Mouse (Mus musculus) olfactory bulb, adult 2 months (tissue): ENCODE results near the gene Tctn1. TPM values are rescaled to one million over a fixed set of nuclear protein-coding genes. Genes with fewer than 3 reads are reported as not detected.

Source experiments
- H3K27ac ChIP-seq: fragments of 200-500 bp; 2 replicates; pipeline ENCODE4 v1.5.1; 2012; ENCODE audit warnings: low read depth, low read length; ENCODE audit not compliant: insufficient read depth
- H3K4me1 ChIP-seq: fragments of 200-500 bp; 2 replicates; pipeline ENCODE4 v1.6.1; 2012; ENCODE audit warnings: low read length; ENCODE audit not compliant: control insufficient read depth, insufficient read depth
- H3K4me3 ChIP-seq: fragments of 200-500 bp; 2 replicates; pipeline ENCODE4 v1.5.1; 2012; ENCODE audit warnings: mild to moderate bottlenecking, low read depth, low read length, moderate library complexity; ENCODE audit not compliant: insufficient read depth
- CTCF ChIP-seq: fragments of 200-500 bp; IDR thresholded peaks from 2 replicates; pipeline ENCODE4 v1.5.1; 2012; ENCODE audit warnings: low read depth, mild to moderate bottlenecking, low read length, moderate library complexity; ENCODE audit not compliant: insufficient read depth
- POLR2A ChIP-seq: fragments of 200-500 bp; IDR thresholded peaks from 2 replicates; pipeline ENCODE4 v1.6.1; 2012; ENCODE audit warnings: mild to moderate bottlenecking, low read depth, low read length, moderate library complexity; ENCODE audit not compliant: insufficient read depth
- WGBS: fragments of 180-500 bp; shearing (Covaris S2); methylation state at CpG from one replicate; pipeline ENCODE4 v1.1.7; 2018; 5-methylcytosine and 5-hydroxymethylcytosine counted together
- polyA plus RNA-seq: library from polyadenylated mRNA; stranded (reverse); fragments of >200 nt; gene quantifications from 2 replicates; pipeline ENCODE4 v1.2.4, GENCODE M21; 2012; ENCODE audit warnings: low replicate concordance; ENCODE audit not compliant: missing spikeins, insufficient read depth, insufficient read length

Tctn1 gene
- polyA plus RNA-seq, 1 experiment: not detected

DNA sequence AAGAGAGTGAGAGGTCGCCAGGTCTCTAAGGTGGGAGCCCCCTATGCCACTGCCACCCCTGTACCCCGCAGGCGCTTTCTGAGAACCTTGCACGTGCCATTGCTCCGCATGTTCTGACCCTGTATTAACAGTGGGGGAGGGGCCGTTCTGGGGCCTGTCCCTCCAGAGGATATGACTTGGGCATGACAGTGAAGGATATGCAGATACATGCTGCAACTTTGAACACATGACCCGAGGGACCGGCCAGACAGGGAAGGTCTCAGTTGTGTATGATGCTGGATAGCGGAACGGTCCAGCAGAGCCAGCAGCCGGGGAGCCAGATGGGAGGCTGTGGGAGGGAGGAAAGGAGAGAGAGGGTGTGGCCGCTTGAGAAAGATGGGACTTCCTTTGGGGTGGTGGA lies 30.6 kb downstream of the Tctn1 start:
- peaks cover 71% of the 10 kb centered on the region for H3K4me1 ChIP-seq
- TF ChIP-seq CTCF (no peak), POLR2A (no peak)
- peak overlapping the region; percentile 81 for H3K27ac ChIP-seq
- no peak overlapping the region for H3K4me3 ChIP-seq
- 73% methylated on average over 12 of the region's 12 CpGs for WGBS

DNA sequence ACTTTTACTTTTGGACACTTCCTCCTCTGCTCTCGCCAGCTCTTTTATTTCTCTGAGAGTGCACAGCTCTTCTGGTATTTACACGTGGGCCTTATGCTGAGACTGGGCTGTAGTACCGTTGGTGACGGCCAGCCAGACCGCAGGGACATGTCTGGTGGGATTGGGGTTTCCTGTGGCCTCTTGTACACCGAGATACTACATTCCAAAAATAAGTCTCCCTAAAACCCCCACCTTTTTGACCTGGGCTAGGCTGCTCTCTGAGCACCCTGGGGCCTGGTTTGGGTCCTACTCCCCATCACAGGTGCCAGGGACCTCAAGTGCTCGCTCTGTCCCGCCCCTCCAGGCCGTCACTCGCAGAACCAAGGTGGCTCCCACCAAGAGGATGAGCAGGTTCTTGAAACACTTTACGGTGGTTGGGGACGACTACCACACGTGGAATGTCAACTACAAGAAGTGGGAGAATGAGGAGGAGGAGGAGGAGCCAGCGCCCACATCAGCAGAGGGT lies 31.1 kb downstream of the Tctn1 start:
- WGBS: 70% methylated on average over 14 of the region's 14 CpGs

DNA sequence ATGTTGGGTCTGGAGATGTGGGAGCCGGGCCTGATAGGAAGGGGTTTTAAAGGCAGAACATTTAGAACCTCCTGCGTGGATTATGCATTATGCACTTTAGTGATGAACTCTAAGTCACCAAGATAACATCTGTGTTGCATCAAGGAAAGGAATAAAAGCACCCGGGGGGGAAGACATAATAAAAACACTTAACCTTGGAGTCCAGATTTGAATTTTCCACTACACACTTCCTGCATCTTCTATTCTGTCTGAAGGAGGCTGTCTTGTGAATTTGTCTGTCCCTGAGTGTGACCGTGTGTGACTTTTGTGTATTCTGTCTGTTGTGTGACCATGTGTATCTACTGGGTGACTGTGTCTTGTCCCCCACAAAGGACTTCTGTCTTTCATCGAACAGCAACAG lies 32.3 kb downstream of the Tctn1 start:
- TF ChIP-seq POLR2A (no peak), CTCF (no peak)
- H3K27ac ChIP-seq: peak overlapping the region; percentile 81
- H3K4me3 ChIP-seq: no peak overlapping the region
- 78% methylated on average over 5 of the region's 5 CpGs for WGBS
- peaks cover 58% of the 10 kb centered on the region for H3K4me1 ChIP-seq

More for the DNA sequence above, 31.1 kb downstream of the Tctn1 start:
- Histone ChIP-seq H3K4me1 (peaks cover 65% of the 10 kb centered on the region), H3K4me3 (no peak overlapping the region), H3K27ac (peak overlapping the region; percentile 81)
- TF ChIP-seq CTCF (no peak), POLR2A (no peak)

DNA sequence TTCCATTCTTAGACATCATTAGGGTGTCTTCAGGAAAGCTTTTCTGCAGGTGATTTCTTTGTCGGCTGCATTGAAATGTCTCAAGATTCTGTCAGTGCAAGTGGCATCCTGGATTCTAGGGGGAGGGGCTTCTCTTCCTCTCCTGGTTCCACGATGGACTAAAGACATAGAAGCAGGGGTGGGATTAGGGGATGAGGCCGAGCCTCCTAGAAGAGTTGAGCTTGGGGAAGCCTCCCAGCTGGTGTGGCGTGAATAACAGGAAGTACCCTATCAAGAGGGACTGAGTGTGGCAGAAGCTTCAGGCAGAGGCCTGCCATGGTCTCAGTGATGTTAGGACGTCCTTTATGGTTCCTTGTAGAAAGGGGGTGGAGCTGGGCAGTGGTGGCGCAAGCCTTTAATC lies 32.8 kb downstream of the Tctn1 start:
- TF ChIP-seq CTCF: no peak
- TF ChIP-seq POLR2A: no peak
- WGBS: 67% methylated on average over 6 of the region's 6 CpGs
- peaks cover 53% of the 10 kb centered on the region for H3K4me1 ChIP-seq

DNA sequence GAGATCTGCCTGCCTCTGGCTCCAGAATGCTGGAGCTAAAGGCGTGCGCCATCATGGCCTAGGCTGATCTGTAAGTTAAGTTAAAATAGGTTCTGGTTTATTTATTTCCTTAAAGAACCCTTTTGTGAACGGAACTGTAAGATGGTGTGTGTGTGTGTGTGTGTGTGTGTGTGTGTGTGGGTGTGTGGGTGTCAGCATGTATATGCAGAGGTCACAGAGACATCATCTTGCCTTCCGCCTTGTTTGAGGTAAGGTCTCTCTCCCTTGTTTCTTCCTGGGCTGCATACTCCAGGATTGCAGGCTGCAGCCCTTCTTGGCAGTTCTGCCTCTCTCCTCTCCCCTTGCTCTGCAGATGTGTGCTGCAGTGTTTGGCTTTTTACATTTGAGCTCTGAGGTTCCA lies 33.4 kb downstream of the Tctn1 start:
- H3K4me3 ChIP-seq: no peak overlapping the region
- peak overlapping the region; percentile 61 for H3K27ac ChIP-seq
- WGBS: 57% methylated on average over 4 of the region's 4 CpGs
- H3K4me1 ChIP-seq: peaks cover 53% of the 10 kb centered on the region
- no peak for TF ChIP-seq POLR2A
- TF ChIP-seq CTCF: no peak

More for the DNA sequence above, 32.8 kb downstream of the Tctn1 start:
- Histone ChIP-seq H3K4me3 (no peak overlapping the region), H3K27ac (peak overlapping the region; percentile 56; the same call in 1 of the 2 replicates)

DNA sequence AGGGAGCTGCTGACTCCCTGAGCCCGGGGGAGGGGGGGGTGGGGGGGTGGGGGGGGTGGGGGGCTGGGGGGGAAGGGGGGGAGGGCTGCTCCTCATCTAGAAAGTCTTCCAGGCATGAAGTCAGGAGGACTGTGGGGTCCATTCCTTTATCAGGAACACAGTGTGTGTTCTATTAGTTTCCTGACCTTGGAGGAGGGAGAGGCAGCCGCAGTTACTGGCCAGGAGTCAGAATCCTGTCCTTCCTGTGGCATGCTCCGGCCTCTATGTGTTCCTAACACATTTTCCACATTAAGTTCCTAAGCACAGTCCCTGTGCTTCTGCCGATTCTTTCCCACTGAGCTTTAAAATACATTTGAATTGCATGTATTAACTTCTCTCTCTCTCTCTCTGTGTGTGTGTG lies 35.5 kb downstream of the Tctn1 start:
- 49% methylated on average over 3 of the region's 4 CpGs for whole genome bisulfite sequencing
- TF ChIP-seq POLR2A: no peak
- no peak for TF ChIP-seq CTCF
- Histone ChIP-seq H3K4me1 (peaks cover 44% of the 10 kb centered on the region), H3K4me3 (no peak overlapping the region), H3K27ac (no peak overlapping the region)

DNA sequence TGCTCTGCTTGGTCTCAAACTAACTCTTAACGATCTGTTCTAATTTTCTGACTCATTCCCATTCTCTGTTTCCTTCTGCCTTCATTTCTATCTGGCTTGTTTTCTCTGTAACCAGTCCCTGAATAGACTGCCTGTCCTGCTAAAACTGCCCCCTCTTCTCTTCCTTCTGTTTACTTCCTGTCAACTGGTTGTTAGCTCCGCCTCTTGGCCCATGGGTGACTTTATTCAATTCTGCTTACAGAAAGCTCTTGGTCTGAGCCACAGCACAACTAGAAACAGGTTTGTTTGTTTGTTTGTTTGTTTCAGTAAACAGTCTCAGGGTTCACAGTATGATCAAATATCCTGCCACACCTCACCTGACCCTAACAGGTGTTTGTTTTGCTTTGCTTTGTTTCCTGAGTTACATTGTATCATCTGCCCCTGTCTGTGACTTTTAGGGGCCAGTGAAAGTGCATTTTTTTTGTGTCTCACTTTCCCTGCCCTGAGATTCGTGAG lies 35.9 kb downstream of the Tctn1 start:
- 40% methylated on average over 3 of the region's 3 CpGs for WGBS
- no peak overlapping the region for H3K27ac ChIP-seq
- H3K4me1 ChIP-seq: peaks cover 40% of the 10 kb centered on the region
- no peak for TF ChIP-seq POLR2A
- no peak overlapping the region for H3K4me3 ChIP-seq

DNA sequence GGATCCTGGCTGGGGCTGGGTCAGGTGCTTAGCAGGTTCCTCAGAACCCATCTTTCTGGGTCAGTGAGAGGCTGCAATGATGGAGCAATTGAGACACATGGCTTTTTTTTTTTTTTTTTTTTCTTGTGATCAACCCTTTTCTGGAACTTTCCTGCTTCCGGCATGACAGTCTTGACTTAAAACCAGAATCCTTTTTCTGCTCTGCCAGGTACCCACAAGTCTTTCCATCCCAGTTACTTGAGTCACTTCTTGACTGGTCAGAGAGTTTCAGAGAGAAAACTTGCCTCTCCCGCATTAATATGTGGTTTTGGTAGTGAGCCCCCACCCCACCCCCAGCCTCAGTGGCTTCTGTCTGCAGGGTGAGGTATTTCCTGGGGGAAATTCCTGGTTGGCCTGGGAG lies 40.0 kb downstream of the Tctn1 start:
- Histone ChIP-seq H3K4me3 (no peak overlapping the region), H3K27ac (no peak overlapping the region), H3K4me1 (peaks cover 31% of the 10 kb centered on the region)
- 89% methylated on average over 2 of the region's 2 CpGs for WGBS
- TF ChIP-seq POLR2A: no peak
- no peak for TF ChIP-seq CTCF

DNA sequence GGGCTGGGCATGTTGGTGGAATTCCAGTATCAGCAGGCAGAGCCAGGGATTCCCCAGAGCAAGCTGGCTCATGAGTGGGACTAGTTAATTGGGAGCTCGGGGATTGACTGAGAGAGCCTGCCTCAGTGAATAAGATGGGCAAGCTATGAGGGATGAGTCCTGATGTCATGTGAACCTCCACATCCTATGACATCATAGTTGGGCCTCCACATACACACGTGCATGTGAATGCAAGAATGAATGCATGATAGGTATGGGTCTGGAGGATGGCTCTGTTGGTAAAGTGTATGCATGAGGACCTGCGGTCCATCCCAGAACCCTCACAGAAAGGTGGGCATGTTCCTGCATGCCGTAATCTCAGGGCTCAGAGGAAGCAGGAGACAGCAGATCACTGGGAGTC lies 43.2 kb downstream of the Tctn1 start:
- H3K4me3 ChIP-seq: no peak overlapping the region
- H3K4me1 ChIP-seq: peaks cover 35% of the 10 kb centered on the region
- no peak for TF ChIP-seq CTCF
- no peak for TF ChIP-seq POLR2A
- WGBS: 93% methylated on average over 4 of the region's 4 CpGs
- H3K27ac ChIP-seq: no peak overlapping the region
